Mouse (Mus musculus) pancreas, adult 10 weeks (tissue): Measurements from ENCODE around the gene Gpx3. TPM values are rescaled to one million over a fixed set of nuclear protein-coding genes. Genes with fewer than 3 reads are reported as not detected.

Experiments
- polyA plus RNA-seq: library from polyadenylated mRNA; stranded (reverse); fragments of 350-450 nt; fragmentation: Illumina TruSeq; extraction: RNeasy Lipid Tissue Mini Kit (QIAGEN cat#74804); gene quantifications from one replicate; pipeline ENCODE4 v1.2.3, GENCODE M21; 2015; ENCODE audit warnings: low read depth, low replicate concordance; ENCODE audit not compliant: insufficient read depth

Gene Gpx3
- 106 TPM for polyA plus RNA-seq

GRCm38 (mm10) chr11:54902333-54903323 is at the start of gene Gpx3:
Gene Gpx3, plus strand, starts transcription at chr11:54902453.

GRCm38 (mm10) chr11:54860256-54861038 is 41.8 kb upstream of the Gpx3 start, which contains the start of gene Lyrm7:
Gene Lyrm7, minus strand, starts transcription at chr11:54860916.

GRCm38 (mm10) chr11:54866119-54867048 is 35.9 kb upstream of the Gpx3 start, which contains the start of gene Hint1:
Gene Hint1, plus strand, starts transcription at chr11:54866383.

Other genes with a start within 250 kb of the Gpx3 start
- 5.9 TPM for gene Cdc42se2, start 114.8 kb upstream of the Gpx3 start, polyA plus RNA-seq
- gene Lyrm7, start 41.5 kb upstream of the Gpx3 start, polyA plus RNA-seq, result 0.54 TPM
- gene Hint1, start 36.1 kb upstream of the Gpx3 start, polyA plus RNA-seq, result 90.0 TPM
- 5.6 TPM for gene Tnip1, start 60.5 kb downstream of the Gpx3 start, polyA plus RNA-seq
- 29.6 TPM for gene Anxa6, start 131.0 kb downstream of the Gpx3 start, polyA plus RNA-seq
- gene Ccdc69, start 175.7 kb downstream of the Gpx3 start, polyA plus RNA-seq, result 1.2 TPM
- gene Gm2a, start 195.7 kb downstream of the Gpx3 start, polyA plus RNA-seq, result 8.0 TPM
- gene Slc36a3, start 249.3 kb downstream of the Gpx3 start, polyA plus RNA-seq, result not detected